In the genomic region with DNA sequence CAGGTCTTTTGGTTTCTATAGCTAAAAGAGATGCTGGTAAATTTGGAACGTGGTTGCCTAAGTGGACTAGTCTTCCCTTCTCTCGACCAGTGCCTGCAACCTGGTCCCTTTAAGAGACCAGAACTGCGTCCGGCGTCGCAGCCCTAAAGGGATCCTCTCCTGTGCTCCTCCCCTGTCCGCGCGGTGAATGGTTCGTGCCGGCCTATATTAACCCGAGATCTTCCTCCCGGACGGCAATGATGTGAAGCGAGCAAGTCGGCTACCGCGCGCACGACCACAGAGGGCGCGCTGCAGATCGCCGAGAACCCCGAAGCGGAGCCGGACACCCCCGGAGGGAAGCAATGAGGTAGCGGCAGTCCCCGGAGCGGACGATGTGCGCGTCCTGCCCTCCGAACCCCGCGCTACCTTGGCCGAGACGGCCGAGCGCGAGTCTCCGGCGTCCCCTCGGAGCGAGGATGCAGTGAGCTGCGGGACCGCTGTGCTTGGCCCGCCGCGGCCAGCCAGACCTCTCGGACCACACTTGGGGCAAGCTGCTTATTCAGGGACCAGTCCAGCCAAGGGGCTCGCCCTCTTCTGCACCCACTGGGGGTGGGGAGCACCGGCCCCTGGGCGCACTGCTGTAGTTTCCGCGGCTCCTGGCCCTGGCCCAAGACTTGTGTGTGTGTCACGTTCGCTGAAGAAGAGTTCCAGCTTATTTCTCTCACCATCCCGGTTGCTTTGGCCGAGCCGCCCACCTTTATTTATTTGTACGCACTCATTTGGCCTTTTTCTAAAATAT, we compare ENCODE assay signal across 8 mouse cellular contexts. TPM values are rescaled to one million over a fixed set of nuclear protein-coding genes. Genes with fewer than 3 reads are reported as not detected.
DNase-seq lines count a peak whose midpoint lies in the region; ATAC-seq and TF ChIP-seq lines count a peak whose summit lies in the region.

Fam43a (plus strand) TSS at position 233 of the 778 bp plus-strand sequence.

- DNase-seq in ES-E14 (ENCODE audit: low read depth, low spot score), result peak; percentile 90
- DNase-seq in cerebellum, adult 11 months, result peak; percentile 91
- peak; percentile 71 for DNase-seq in forebrain, postnatal 0 days
- peak; percentile 94 to 96 for DNase-seq in heart, postnatal 36 days
- DNase-seq in layer of hippocampus, adult 8-10 months (ENCODE audit: low spot score in 2 of 2), result peak; percentile 75 to 76
- DNase-seq in ovary, adult 18-20 months (ENCODE audit: low spot score), result peak; percentile 87
- peak; percentile 63 for DNase-seq in thymus, adult 2 months

- peak; percentile 64 for TF ChIP-seq CTCF in forebrain, postnatal 0 days (IDR thresholded peaks at IDR 0.05; ENCODE audit: low read depth)
- TF ChIP-seq CTCF in thymus, adult 2 months (IDR thresholded peaks at IDR 0.05; ENCODE audit: borderline replicate concordance, control insufficient read depth, extremely low read depth, insufficient read depth, low read length, poor library complexity), result peak; percentile 41; the same call in 1 of the 2 replicates

- peak within 1 kb of the TSS; percentile 66 to 80 for H3K4me3 ChIP-seq in ES-E14 (ENCODE audit: insufficient read depth in 1 of 2, low read depth in 1 of 2, low read length in 2 of 2, poor library complexity in 1 of 2, severe bottlenecking in 1 of 2)
- peak within 1 kb of the TSS; percentile 54 for H3K4me3 ChIP-seq in forebrain, postnatal 0 days (ENCODE audit: low read depth, low read length)
- H3K4me3 ChIP-seq in lung, embryonic 16.5 days (ENCODE audit: low read length), result peak within 1 kb of the TSS; percentile 86
- peak within 1 kb of the TSS; percentile 74 for H3K4me3 ChIP-seq in thymus, adult 2 months (ENCODE audit: control insufficient read depth, insufficient read depth, low read length)

- H3K27ac ChIP-seq in ES-E14 (ENCODE audit: insufficient read depth, low read depth, low read length, poor library complexity, severe bottlenecking), result no peak within 1 kb of the TSS
- H3K27ac ChIP-seq in forebrain, postnatal 0 days (ENCODE audit: low read depth, low read length), result peak within 1 kb of the TSS; percentile 50; the same call in 1 of the 2 replicates
- peak within 1 kb of the TSS; percentile 91 for H3K27ac ChIP-seq in lung, embryonic 16.5 days (ENCODE audit: low read length)
- H3K27ac ChIP-seq in thymus, adult 2 months (ENCODE audit: control insufficient read depth, insufficient read depth, low read length), result no peak within 1 kb of the TSS

- peak; percentile 65 for ATAC-seq in forebrain, postnatal 0 days
- peak; percentile 84 for ATAC-seq in lung, embryonic 16.5 days (ENCODE audit: low read depth)

- under 1% methylated on average over 63 of the region's 63 CpGs for WGBS in forebrain, postnatal 0 days
- under 1% methylated on average over 53 of the region's 63 CpGs for WGBS in lung, embryonic 16.5 days
- WGBS in thymus, adult 2 months, result under 1% methylated on average over 63 of the region's 63 CpGs

- peak within 1 kb of the TSS; percentile 75 for H3K9ac ChIP-seq in ES-E14 (ENCODE audit: insufficient read depth, low read depth, low read length, poor library complexity, severe bottlenecking)
- H3K9ac ChIP-seq in forebrain, postnatal 0 days, result peak within 1 kb of the TSS; percentile 58
- H3K9ac ChIP-seq in lung, embryonic 16.5 days (ENCODE audit: low read length), result peak within 1 kb of the TSS; percentile 86

- H3K4me1 ChIP-seq in ES-E14 (ENCODE audit: control insufficient read depth in 2 of 2, insufficient read depth in 2 of 2, low read length in 2 of 2, poor library complexity in 1 of 2), result peaks cover 15 to 34% of the 10 kb centered on the region in 2 experiments; a peak in 3 of 4 replicates
- H3K4me1 ChIP-seq in forebrain, postnatal 0 days (ENCODE audit: insufficient read depth), result peaks cover 26% of the 10 kb centered on the region
- H3K4me1 ChIP-seq in lung, embryonic 16.5 days (replicated peaks; ENCODE audit: control insufficient read depth, insufficient read depth, low read length), result peaks cover 44% of the 10 kb centered on the region
- peaks cover 33% of the 10 kb centered on the region for H3K4me1 ChIP-seq in thymus, adult 2 months (replicated peaks; ENCODE audit: control insufficient read depth, insufficient read depth, low read length)

- in situ Hi-C loops in ES-E14 (cut with MboI; ENCODE audit: low sequenced_read_pairs in 2 of 2, unreplicated experiment in 2 of 2), result loop anchor here in 1 of 2 experiments (10.0 to 25.0 kb wide), 2 partner anchors 475 to 763 kb away; no protein-coding TSS in a partner anchor

- H3K36me3 ChIP-seq in ES-E14 (ENCODE audit: control insufficient read depth, insufficient read depth, low read length, poor library complexity, severe bottlenecking), result peaks cover 11% of the 10 kb centered on the region
- no peaks in the 10 kb centered on the region for H3K36me3 ChIP-seq in forebrain, postnatal 0 days (ENCODE audit: insufficient read depth)
- no peaks in the 10 kb centered on the region for H3K36me3 ChIP-seq in lung, embryonic 16.5 days (ENCODE audit: control insufficient read depth, insufficient read depth, low read length)
- H3K36me3 ChIP-seq in thymus, adult 2 months (ENCODE audit: control insufficient read depth, insufficient read depth, low read length), result no peaks in the 10 kb centered on the region

- H3K4me2 ChIP-seq in forebrain, postnatal 0 days (ENCODE audit: low read depth), result peak within 1 kb of the TSS; percentile 96
- peak within 1 kb of the TSS; percentile 92 for H3K4me2 ChIP-seq in lung, embryonic 16.5 days (ENCODE audit: low read depth, low read length)

- intact Hi-C loops in heart, postnatal 36 days (cut with DNase I), result loop anchor here (2.0 to 10.0 kb wide), 7 partner anchors 93 to 753 kb away; no protein-coding TSS in a partner anchor

- H3K27me3 ChIP-seq in forebrain, postnatal 0 days (ENCODE audit: insufficient read depth, low read length), result peaks cover 10% of the 10 kb centered on the region; the same call in 1 of the 2 replicates
- 0 out of 2 replicates have a peak, but pooled peaks cover 1% of the 10 kb centered on the region for H3K27me3 ChIP-seq in lung, embryonic 16.5 days (ENCODE audit: control insufficient read depth, insufficient read depth, low read depth, low read length)
- H3K27me3 ChIP-seq in thymus, adult 2 months (ENCODE audit: control insufficient read depth, insufficient read depth, low read length), result no peaks in the 10 kb centered on the region; the same call in 1 of the 2 replicates

- 0 out of 2 replicates have a peak, but pooled peaks have one; percentile 20 for TF ChIP-seq POLR2A in thymus, adult 2 months (IDR thresholded peaks at IDR 0.05; ENCODE audit: control insufficient read depth, extremely low read depth, insufficient read depth, low read length, poor library complexity)

- H3K9me3 ChIP-seq in ES-E14 (ENCODE audit: control insufficient read depth, insufficient read depth, low read depth, low read length), result no peaks in the 10 kb centered on the region
- H3K9me3 ChIP-seq in forebrain, postnatal 0 days (ENCODE audit: low read length), result no peaks in the 10 kb centered on the region
- no peaks in the 10 kb centered on the region for H3K9me3 ChIP-seq in lung, embryonic 16.5 days (ENCODE audit: control insufficient read depth, low read length)

TF ChIP-seq in ES-E14, 5 proteins besides CTCF, POLR2A, EP300 and RAD21:
- TF ChIP-seq MAFK (IDR thresholded peaks at IDR 0.05; ENCODE audit: insufficient read depth, low read depth, low read length) (no peak), ZNF384 (IDR thresholded peaks at IDR 0.05; ENCODE audit: low read depth, low read length) (no peak), HCFC1 (IDR thresholded peaks at IDR 0.05; ENCODE audit: borderline replicate concordance, insufficient read depth, low read length) (no peak), CHD2 (IDR thresholded peaks at IDR 0.05; ENCODE audit: low read depth, low read length) (no peak), ZC3H11A (IDR thresholded peaks at IDR 0.05; ENCODE audit: borderline replicate concordance, low read depth, low read length) (no peak)

RNA-seq across cellular contexts. Expression of gene Fam43a, which starts in this region (rescaled TPM):
- 20.1 and 22.2 TPM in 2 replicates for total RNA-seq in ES-E14 (2012; rRNA removed)
- total RNA-seq in forebrain, postnatal 0 days (2014; rRNA removed), result 12.3 and 17.4 TPM in 2 replicates
- polyA plus RNA-seq in forebrain, postnatal 0 days (2015; fragmentation: Nextera tagmentation; extraction: Ambion mirVana), result 10.0 and 10.5 TPM in 2 replicates
- total RNA-seq in heart, postnatal 36 days (2021), result 10 to 100 TPM; 27.4 to 31.6 TPM
- 10 to 100 TPM in 1 of 4 experiments, 1 to 10 TPM in 3; 9.4 to 10.9 (median 9.7) TPM for total RNA-seq in layer of hippocampus, adult 8-10 months (2022)
- 23.0 and 24.3 TPM in 2 replicates for polyA plus RNA-seq in lung, embryonic 16.5 days (2015; fragmentation: Nextera tagmentation; extraction: Ambion mirVana)
- 17.0 and 22.3 TPM in 2 replicates for polyA plus RNA-seq in thymus, adult 2 months (2012; rRNA removed)

Comparison
In these comparisons a context has a peak if more than half of its experiments do, and no peak if none do; other contexts are left out.
1. H3K27ac ChIP-seq: peak in forebrain, postnatal 0 days (single experiment) and lung, embryonic 16.5 days (single experiment); none in ES-E14 (single experiment) and thymus, adult 2 months (single experiment).
2. Peak in every context shown above with its lines, with median percentiles within 50 percentile points of each other: DNase-seq, H3K4me3 ChIP-seq and H3K9ac ChIP-seq.